Mouse (Mus musculus) large intestine, adult 2 months (tissue): ENCODE measurements around the gene Gm3500. TPM values are rescaled to one million over a fixed set of nuclear protein-coding genes. Genes with fewer than 3 reads are reported as not detected.
"Not testable (repeated sequence)": the region's sequence is repeated elsewhere in the genome, so short reads cannot be mapped to it uniquely, and the experiment has no call there.

Experiments
- DNase-seq: peaks from one replicate; pipeline ENCODE4 v3.0.0-alpha.2; 2012; ENCODE audit warnings: low read depth, low spot score
- WGBS: fragments of 180-500 bp; shearing (Covaris S2); methylation state at CpG from one replicate; pipeline ENCODE4 v1.1.7; 2018; 5-methylcytosine and 5-hydroxymethylcytosine counted together
- polyA plus RNA-seq: library from polyadenylated mRNA; depleted of rRNA; stranded (reverse); fragments of >200 nt; gene quantifications from 2 replicates; pipeline ENCODE4 v1.2.3, GENCODE M21; 2012; rRNA removed

Gene Gm3500
- not detected in 2 replicates for polyA plus RNA-seq

GRCm38 (mm10) chr14:5388949-5389348, at the start of gene Gm3500:
Gene Gm3500 (minus strand): TSS chr14:5389049.
- WGBS: no CpG with 5 or more reads among the region's 37 CpGs
- not testable (repeated sequence) for DNase-seq

- DNase-seq: not testable (repeated sequence)
- no CpG with 5 or more reads among the region's 2 CpGs for WGBS
Observed at GRCm38 (mm10) chr14:5334828-5335227, 54.0 kb downstream of the Gm3500 start, which contains the start of gene Gm3542. Gene Gm3542 (minus strand): TSS chr14:5334928.

Other genes with a start within 250 kb of the Gm3500 start
- gene Gm3317, start 224.5 kb downstream of the Gm3500 start, polyA plus RNA-seq: not detected in 2 replicates
- not detected in 2 replicates for gene Gm8271, start 203.3 kb downstream of the Gm3500 start, polyA plus RNA-seq
- gene Gm3526, start 128.5 kb downstream of the Gm3500 start, polyA plus RNA-seq: not detected in 2 replicates
- not detected in 2 replicates for gene Gm3542, start 54.1 kb downstream of the Gm3500 start, polyA plus RNA-seq
- 0.06 and 0.15 TPM in 2 replicates for gene Gm3194, start 66.4 kb upstream of the Gm3500 start, polyA plus RNA-seq
- not detected in 2 replicates for gene Gm8246, start 88.8 kb upstream of the Gm3500 start, polyA plus RNA-seq
- gene Gm3187, start 95.2 kb upstream of the Gm3500 start, polyA plus RNA-seq: not detected in 2 replicates
- gene Gm3488, start 112.6 kb upstream of the Gm3500 start, polyA plus RNA-seq: 0.08 and 0.10 TPM in 2 replicates
- not detected in 2 replicates for gene Gm3532, start 149.4 kb upstream of the Gm3500 start, polyA plus RNA-seq
- gene Gm8265, start 244.0 kb upstream of the Gm3500 start, polyA plus RNA-seq: not detected in 2 replicates